ENCODE assay signal across 1 mouse cellular context in the genomic region with DNA sequence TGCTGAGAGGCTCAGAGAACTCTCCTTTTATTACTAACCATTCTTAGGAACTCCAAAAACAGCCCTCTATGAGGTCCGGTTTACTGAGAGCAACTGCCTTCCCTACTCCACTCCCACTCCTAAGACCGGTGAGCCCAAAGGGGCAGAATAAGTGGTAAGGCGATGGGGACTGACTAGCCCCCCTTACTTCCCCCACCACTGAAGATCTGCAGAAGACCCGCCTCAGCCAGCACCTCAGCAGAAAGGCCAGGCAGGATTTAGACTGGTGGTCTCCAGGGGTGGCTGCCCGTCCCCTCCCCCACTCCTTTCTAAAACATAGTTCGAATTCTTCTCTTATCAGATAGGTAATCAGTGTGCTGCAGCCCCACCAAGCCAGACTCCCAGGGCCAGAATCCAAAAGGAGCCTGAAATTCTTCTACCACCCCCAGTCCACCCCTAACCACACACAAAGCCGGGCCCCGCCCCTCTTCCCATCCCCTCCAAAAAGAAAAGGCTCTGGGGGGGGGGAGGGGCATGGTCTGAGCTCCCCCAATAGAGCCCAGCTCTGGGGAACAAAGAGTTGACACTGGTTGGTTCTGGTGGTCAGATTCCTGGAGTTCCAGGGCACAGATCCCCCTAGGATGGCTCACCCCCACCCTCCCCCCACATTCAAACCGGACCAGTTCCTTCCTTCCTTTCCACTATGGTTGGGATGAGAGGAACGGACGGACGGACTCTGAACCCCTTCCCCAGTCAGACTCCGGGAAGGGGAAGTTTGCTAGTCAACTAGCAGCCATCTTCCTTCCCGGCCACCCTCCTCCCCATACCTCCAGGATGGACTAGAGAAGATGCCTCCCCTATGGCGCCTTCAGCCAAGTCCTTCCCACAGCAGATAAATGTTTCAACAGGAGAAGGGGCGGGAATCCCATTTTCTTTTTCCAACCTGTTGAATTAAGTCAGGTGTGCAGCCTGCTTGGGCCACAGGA.
TF ChIP-seq lines count a peak whose summit lies in the region.

No protein-coding gene starts in this region.

TF ChIP-seq in myocyte, 11 proteins besides CTCF, POLR2A, EP300 and RAD21:
- TF ChIP-seq MYOD1 (IDR thresholded peaks at IDR 0.05; ENCODE audit: control insufficient read depth in 1 of 3, insufficient read length in 2 of 3, low read depth in 2 of 3), result no peak
- TF ChIP-seq MAX (IDR thresholded peaks at IDR 0.05; ENCODE audit: low read depth), result no peak
- TF ChIP-seq TCF12 (IDR thresholded peaks at IDR 0.05; ENCODE audit: insufficient read depth, poor library complexity, severe bottlenecking), result no peak
- no peak for TF ChIP-seq TCF3 (IDR thresholded peaks at IDR 0.05; ENCODE audit: insufficient read length, low read depth)
- TF ChIP-seq MYOG (IDR thresholded peaks at IDR 0.05; ENCODE audit: control insufficient read depth in 1 of 3, insufficient read depth in 1 of 3, insufficient read length in 2 of 3, low read depth in 2 of 3), result no peak
- no peak for TF ChIP-seq REST (IDR thresholded peaks at IDR 0.05; ENCODE audit: insufficient read depth, insufficient read length)
- TF ChIP-seq CEBPB (IDR thresholded peaks at IDR 0.05; ENCODE audit: insufficient read depth, poor library complexity, severe bottlenecking), result no peak
- no peak for TF ChIP-seq E2F4 (IDR thresholded peaks at IDR 0.05; ENCODE audit: insufficient read depth)
- no peak for TF ChIP-seq USF1 (IDR thresholded peaks at IDR 0.05; ENCODE audit: low read depth)
- no peak for TF ChIP-seq POLR2AphosphoS2 (IDR thresholded peaks at IDR 0.05; ENCODE audit: insufficient read length, low read depth)
- TF ChIP-seq SRF (IDR thresholded peaks at IDR 0.05; ENCODE audit: control insufficient read depth, insufficient read length, low read depth), result no peak
